ENCODE assay signal across 19 mouse cellular contexts in the genomic region with DNA sequence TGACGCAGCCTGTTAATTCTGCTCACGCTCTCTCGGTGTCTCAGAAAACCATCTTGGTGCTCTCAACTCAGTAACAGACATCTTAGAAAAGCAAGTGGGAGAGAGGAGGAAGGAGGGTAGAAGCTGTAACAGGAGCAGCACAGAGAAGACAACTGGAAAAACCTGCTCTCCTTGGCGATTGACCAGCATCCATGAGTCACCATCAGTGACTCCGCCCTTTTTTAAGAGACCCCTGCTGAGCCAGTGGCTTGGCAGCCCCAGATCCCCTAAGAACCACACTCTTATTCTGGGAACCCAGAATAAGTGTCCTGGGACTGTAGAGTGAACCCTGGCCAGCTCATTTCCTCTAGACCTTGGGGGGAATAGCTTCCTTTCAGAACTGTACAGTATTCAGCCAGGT. TPM values are rescaled to one million over a fixed set of nuclear protein-coding genes. Genes with fewer than 3 reads are reported as not detected.
DNase-seq lines count a peak whose midpoint lies in the region; ATAC-seq lines count a peak whose summit lies in the region.
"Had no signal": no experiment of that assay in that cellular context is flagged by ENCODE, and none has a peak within 500 bp of the region (broad histone marks: within the 10 kb centered on the region; RNA-seq: fewer than 3 reads in every experiment).

No protein-coding gene starts in this region.

- DNase-seq in kidney, adult 9 months, result no peak
- DNase-seq in urinary bladder, postnatal 14 days (ENCODE audit: low spot score), result peak; percentile 70
- DNase-seq in urinary bladder, postnatal 10 days (ENCODE audit: low spot score), result no peak
- DNase-seq in midbrain, embryonic 14.5 days, result no peak
- DNase-seq: adrenal gland, adult 8-10 months; cerebellum, adult 2 months; embryo, embryonic 11 days; gastrocnemius, postnatal 36 days; layer of hippocampus, adult 9-11 months; retina, postnatal 1 day; thymus, postnatal 36 days had no signal

- peak; percentile 73 for ATAC-seq in kidney, embryonic 16.5 days (ENCODE audit: low FRiP score, low TSS enrichment)
- peak; percentile 47; the same call in 1 of the 2 replicates for ATAC-seq in embryonic facial prominence, embryonic 15.5 days (ENCODE audit: insufficient number of reproducible peaks, low FRiP score, low TSS enrichment, low read depth)
- no peak for ATAC-seq in megakaryocyte, adult 5-6 weeks (ENCODE audit: poor library complexity, severe bottlenecking)
- ATAC-seq in midbrain, embryonic 14.5 days (ENCODE audit: low FRiP score, low TSS enrichment), result no peak
- ATAC-seq: intestine, embryonic 15.5 days had no signal

- no peak overlapping the region for H3K4me3 ChIP-seq in kidney, embryonic 16.5 days (ENCODE audit: low read length)
- H3K4me3 ChIP-seq in embryonic facial prominence, embryonic 15.5 days (replicated peaks), result no peak overlapping the region
- H3K4me3 ChIP-seq in midbrain, embryonic 14.5 days (replicated peaks; ENCODE audit: low read depth, low read length), result no peak overlapping the region
- H3K4me3 ChIP-seq: intestine, embryonic 15.5 days; limb, embryonic 12.5 days had no signal

- peaks cover 6% of the 10 kb centered on the region; the same call in 1 of the 2 replicates for H3K4me1 ChIP-seq in kidney, embryonic 16.5 days (ENCODE audit: insufficient read depth, low read length)
- H3K4me1 ChIP-seq in embryonic facial prominence, embryonic 15.5 days, result 0 out of 2 replicates have a peak, but pooled peaks cover 7% of the 10 kb centered on the region
- no peaks in the 10 kb centered on the region for H3K4me1 ChIP-seq in midbrain, embryonic 14.5 days (ENCODE audit: control insufficient read depth, insufficient read depth, low read length)
- H3K4me1 ChIP-seq: limb, embryonic 12.5 days had no signal

- no peak overlapping the region for H3K9ac ChIP-seq in kidney, embryonic 16.5 days (replicated peaks; ENCODE audit: low read length)
- no peak overlapping the region for H3K9ac ChIP-seq in embryonic facial prominence, embryonic 15.5 days
- H3K9ac ChIP-seq in midbrain, embryonic 14.5 days (replicated peaks; ENCODE audit: low read length), result no peak overlapping the region
- H3K9ac ChIP-seq: intestine, embryonic 15.5 days; limb, embryonic 12.5 days had no signal

- H3K27me3 ChIP-seq in kidney, embryonic 16.5 days (ENCODE audit: insufficient read depth, low read length), result no peaks in the 10 kb centered on the region
- no peaks in the 10 kb centered on the region for H3K27me3 ChIP-seq in embryonic facial prominence, embryonic 15.5 days
- no peaks in the 10 kb centered on the region for H3K27me3 ChIP-seq in midbrain, embryonic 14.5 days (ENCODE audit: control insufficient read depth, insufficient read depth, low read length)
- H3K27me3 ChIP-seq: intestine, embryonic 15.5 days; limb, embryonic 12.5 days had no signal

- peak overlapping the region; percentile 80 for H3K27ac ChIP-seq in kidney, embryonic 16.5 days (ENCODE audit: low read length)
- H3K27ac ChIP-seq in embryonic facial prominence, embryonic 15.5 days (replicated peaks), result 0 out of 2 replicates have a peak overlapping the region, but pooled peaks have one; percentile 19
- no peak overlapping the region for H3K27ac ChIP-seq in midbrain, embryonic 14.5 days (replicated peaks; ENCODE audit: low read depth, low read length)
- H3K27ac ChIP-seq: intestine, embryonic 15.5 days; limb, embryonic 12.5 days; macrophage had no signal

- no peaks in the 10 kb centered on the region for H3K36me3 ChIP-seq in kidney, embryonic 16.5 days (ENCODE audit: insufficient read depth, low read length)
- no peaks in the 10 kb centered on the region for H3K36me3 ChIP-seq in embryonic facial prominence, embryonic 15.5 days
- H3K36me3 ChIP-seq in midbrain, embryonic 14.5 days (ENCODE audit: control insufficient read depth, insufficient read depth, low read length), result no peaks in the 10 kb centered on the region
- H3K36me3 ChIP-seq: intestine, embryonic 15.5 days; limb, embryonic 12.5 days had no signal

- H3K4me2 ChIP-seq in kidney, embryonic 16.5 days (replicated peaks; ENCODE audit: low read depth, low read length), result no peak overlapping the region
- H3K4me2 ChIP-seq in embryonic facial prominence, embryonic 15.5 days (replicated peaks), result no peak overlapping the region
- no peak overlapping the region for H3K4me2 ChIP-seq in midbrain, embryonic 14.5 days (ENCODE audit: low read length)
- H3K4me2 ChIP-seq: heart, embryonic 11.5 days; intestine, embryonic 15.5 days; limb, embryonic 12.5 days had no signal

- WGBS in kidney, embryonic 16.5 days, result 53% methylated on average over 5 of the region's 5 CpGs
- WGBS in embryonic facial prominence, embryonic 15.5 days, result 46% methylated on average over 5 of the region's 5 CpGs
- 75% methylated on average over 5 of the region's 5 CpGs for WGBS in midbrain, embryonic 14.5 days

- no peaks in the 10 kb centered on the region for H3K9me3 ChIP-seq in kidney, embryonic 16.5 days (ENCODE audit: low read length)
- no peaks in the 10 kb centered on the region for H3K9me3 ChIP-seq in embryonic facial prominence, embryonic 15.5 days (replicated peaks)
- H3K9me3 ChIP-seq in midbrain, embryonic 14.5 days (ENCODE audit: control insufficient read depth, low read length), result no peaks in the 10 kb centered on the region
- H3K9me3 ChIP-seq: intestine, embryonic 15.5 days; limb, embryonic 12.5 days had no signal

RNA-seq across cellular contexts. Expression of gene Bcl2l14, which starts 11.1 kb away (rescaled TPM):
- polyA plus RNA-seq in kidney, embryonic 16.5 days (2015; fragmentation: Nextera tagmentation; extraction: Ambion mirVana), result 7.6 and 8.9 TPM in 2 replicates
- 2.4 and 2.8 TPM in 2 replicates for polyA plus RNA-seq in embryonic facial prominence, embryonic 15.5 days (2015; fragmentation: Nextera tagmentation; extraction: Ambion mirVana)
- 0.22 and 0.50 TPM in 2 replicates for total RNA-seq in megakaryocyte, adult 5-6 weeks (2015)
- total RNA-seq in megakaryocyte, adult 5-6 weeks (2017), result 0.49 and 1.4 TPM in 2 replicates
- polyA plus RNA-seq in midbrain, embryonic 14.5 days (2014; fragmentation: Nextera tagmentation; extraction: Ambion mirVana), result not detected in 2 replicates
- total RNA-seq: gastrocnemius, postnatal 36 days had no signal
- polyA plus RNA-seq: cerebellum, adult 2 months; frontal cortex, adult 2 months had no signal

Comparison
In these comparisons a context has a peak if more than half of its experiments do, and no peak if none do; other contexts are left out.
1. ATAC-seq: peak in kidney, embryonic 16.5 days (single experiment) and embryonic facial prominence, embryonic 15.5 days (single experiment); none in megakaryocyte, adult 5-6 weeks (single experiment) and midbrain, embryonic 14.5 days (single experiment).